Mouse (Mus musculus) E14TG2a.4 (cell line): ENCODE data around the gene Tiam1.

Experiments
- H3K27me3 ChIP-seq: 2 replicates; pipeline ENCODE4 v1.6.1; 2014; ENCODE audit warnings: low read length, control low read depth; ENCODE audit not compliant: insufficient read depth
- H3K36me3 ChIP-seq: 2 replicates; pipeline ENCODE4 v1.6.1; 2014; ENCODE audit warnings: low read length, control low read depth; ENCODE audit not compliant: insufficient read depth
- H3K4me1 ChIP-seq: replicated peaks from 2 replicates; pipeline ENCODE4 v1.6.1; 2014; ENCODE audit warnings: low read depth, low read length, control low read depth
- H3K4me3 ChIP-seq: replicated peaks from 2 replicates; pipeline ENCODE4 v1.5.1; 2014; ENCODE audit warnings: mild to moderate bottlenecking, low read length
- H3K9me3 ChIP-seq: 2 replicates; pipeline ENCODE4 v1.6.1; 2014; ENCODE audit warnings: low read length, control low read depth
- CTCF ChIP-seq: conservative IDR thresholded peaks from 2 replicates; pipeline ENCODE4 v1.5.1; 2014; ENCODE audit warnings: low read length
- NANOG ChIP-seq: IDR thresholded peaks from 2 replicates; pipeline ENCODE4 v1.6.1; 2014; ENCODE audit warnings: borderline replicate concordance, low read length, mixed read lengths
- POU5F1 ChIP-seq: IDR thresholded peaks from 2 replicates; pipeline ENCODE4 v1.6.1; 2014; ENCODE audit warnings: low read length, borderline replicate concordance

Gene Tiam1

DNA sequence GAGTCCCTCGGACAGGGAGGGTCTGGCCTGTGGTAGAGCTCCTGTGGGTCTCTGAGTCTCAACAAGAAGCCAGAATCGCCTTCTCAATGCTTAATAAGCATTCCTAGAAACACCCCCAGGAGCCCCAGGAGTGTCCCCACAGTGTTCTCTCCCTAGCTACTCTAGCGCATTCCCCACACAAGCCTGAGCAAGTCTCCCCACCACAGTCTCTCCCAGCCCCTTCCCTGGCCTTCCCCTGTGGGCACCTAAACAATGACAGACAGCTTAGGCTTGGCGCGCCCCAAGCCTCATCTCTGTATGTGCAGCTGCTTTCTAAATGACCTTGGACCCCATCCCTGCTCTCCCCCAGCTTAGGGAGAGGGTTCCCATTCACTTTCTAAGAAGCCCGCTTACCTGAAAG is 7.3 kb upstream of the Tiam1 start:
- peak overlapping the region; percentile 51 for H3K4me3 ChIP-seq
- peaks cover 6% of the 10 kb centered on the region; the same call in 1 of the 2 replicates for H3K27me3 ChIP-seq
- no peaks in the 10 kb centered on the region for H3K9me3 ChIP-seq
- H3K36me3 ChIP-seq, result no peaks in the 10 kb centered on the region
- H3K4me1 ChIP-seq, result peaks cover 70% of the 10 kb centered on the region
- TF ChIP-seq CTCF (no peak), POU5F1 (no peak), NANOG (no peak)

DNA sequence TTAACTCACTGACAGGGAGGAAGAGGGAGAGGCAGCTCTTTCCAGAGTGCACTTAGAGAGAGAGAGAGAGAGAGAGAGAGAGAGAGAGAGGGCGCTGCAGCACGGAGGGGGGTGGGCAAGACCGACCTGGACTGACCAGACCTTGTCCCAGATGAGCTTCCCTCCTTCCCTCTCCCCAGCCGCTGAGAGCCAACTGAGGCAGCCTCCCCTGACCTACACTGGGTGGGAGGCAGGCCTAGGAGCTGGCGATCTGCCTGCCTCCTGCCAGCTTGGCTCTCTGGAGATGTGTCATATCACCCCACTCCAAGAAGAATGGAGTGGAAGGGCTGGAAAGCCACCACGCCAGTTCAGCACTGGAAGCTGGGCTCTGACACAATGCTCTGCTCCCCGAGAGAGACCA is 6.6 kb upstream of the Tiam1 start:
- Histone ChIP-seq H3K9me3 (no peaks in the 10 kb centered on the region), H3K4me3 (peak overlapping the region; percentile 51), H3K4me1 (peaks cover 72% of the 10 kb centered on the region), H3K27me3 (peaks cover 6% of the 10 kb centered on the region; the same call in 1 of the 2 replicates), H3K36me3 (0 out of 2 replicates have a peak, but pooled peaks cover 3% of the 10 kb centered on the region)
- TF ChIP-seq NANOG (no peak), CTCF (no peak), POU5F1 (no peak)

DNA sequence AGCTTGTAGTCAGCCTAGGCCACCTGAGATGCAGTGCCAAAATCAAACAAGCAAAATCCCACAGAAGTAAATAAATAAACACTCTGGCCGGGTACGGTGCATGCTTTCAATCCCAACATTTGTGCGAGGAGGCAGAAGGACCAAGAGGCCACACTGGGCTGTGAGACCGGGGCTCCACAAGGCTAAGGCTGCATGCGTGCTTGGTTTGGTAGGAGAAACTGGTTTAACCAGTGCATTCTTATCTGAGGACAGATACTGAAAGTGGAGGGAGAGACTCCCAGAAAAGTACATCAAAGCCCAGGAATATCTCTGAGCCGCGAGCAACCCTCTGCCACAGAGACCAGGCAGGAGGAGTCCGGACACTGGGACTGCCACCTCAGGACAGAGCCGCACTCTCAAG is 5.8 kb upstream of the Tiam1 start:
- Histone ChIP-seq H3K27me3 (0 out of 2 replicates have a peak, but pooled peaks cover 4% of the 10 kb centered on the region), H3K4me3 (0 out of 2 replicates have a peak overlapping the region, but pooled peaks have one; percentile 20), H3K9me3 (no peaks in the 10 kb centered on the region), H3K4me1 (peaks cover 74% of the 10 kb centered on the region), H3K36me3 (0 out of 2 replicates have a peak, but pooled peaks cover 3% of the 10 kb centered on the region)
- TF ChIP-seq POU5F1, result no peak
- TF ChIP-seq CTCF, result no peak
- no peak for TF ChIP-seq NANOG

DNA sequence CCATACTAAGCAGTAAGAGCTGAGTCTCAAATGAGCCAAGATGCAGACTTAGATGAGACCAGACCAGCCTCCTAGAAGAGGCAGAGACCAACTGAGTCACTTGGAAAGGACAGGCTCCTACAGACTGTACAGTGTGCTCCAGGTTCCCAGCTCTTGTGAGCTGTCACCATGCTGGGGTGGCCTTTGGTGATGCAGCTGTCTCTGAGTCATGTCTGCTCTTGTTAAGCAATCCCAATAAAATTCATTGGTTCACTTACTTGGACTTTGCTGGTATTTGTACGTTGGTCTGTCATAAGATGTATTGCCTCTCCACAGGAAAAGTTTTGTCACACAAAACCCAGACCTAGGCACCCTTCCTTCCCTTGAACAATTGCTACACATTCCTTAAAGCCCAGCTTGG is 1.7 kb upstream of the Tiam1 start:
- H3K27me3 ChIP-seq, result peaks cover 26% of the 10 kb centered on the region
- H3K9me3 ChIP-seq, result no peaks in the 10 kb centered on the region
- peak overlapping the region; percentile 89 for H3K4me3 ChIP-seq
- H3K36me3 ChIP-seq, result 0 out of 2 replicates have a peak, but pooled peaks cover 3% of the 10 kb centered on the region
- no peak for TF ChIP-seq NANOG
- no peak for TF ChIP-seq POU5F1
- TF ChIP-seq CTCF, result no peak
- H3K4me1 ChIP-seq, result peaks cover 70% of the 10 kb centered on the region

DNA sequence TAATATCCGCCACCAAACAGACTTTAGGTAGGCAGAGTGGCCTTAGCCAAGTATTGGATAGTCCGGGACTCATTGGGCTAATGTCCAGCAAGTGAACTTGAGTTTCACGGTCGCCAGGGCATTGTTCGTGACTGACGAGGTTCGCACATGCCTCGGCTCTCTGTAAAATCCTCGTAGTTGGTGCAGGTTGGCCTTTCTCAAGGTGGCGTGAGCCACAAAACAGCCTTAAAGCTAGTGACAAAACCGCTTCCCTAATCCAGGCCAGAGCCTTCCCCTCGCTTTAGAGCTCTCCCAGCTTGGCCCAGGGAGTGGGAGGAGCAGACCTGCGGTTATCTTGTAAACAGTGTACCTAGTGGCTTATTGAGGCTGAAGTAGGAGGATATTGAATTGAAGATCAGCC is 972 bp upstream of the Tiam1 start:
- Histone ChIP-seq H3K9me3 (no peaks in the 10 kb centered on the region), H3K36me3 (0 out of 2 replicates have a peak, but pooled peaks cover 3% of the 10 kb centered on the region), H3K27me3 (peaks cover 26% of the 10 kb centered on the region), H3K4me3 (peak overlapping the region; percentile 89), H3K4me1 (peaks cover 71% of the 10 kb centered on the region)
- no peak for TF ChIP-seq NANOG
- TF ChIP-seq POU5F1, result no peak
- TF ChIP-seq CTCF, result no peak

DNA sequence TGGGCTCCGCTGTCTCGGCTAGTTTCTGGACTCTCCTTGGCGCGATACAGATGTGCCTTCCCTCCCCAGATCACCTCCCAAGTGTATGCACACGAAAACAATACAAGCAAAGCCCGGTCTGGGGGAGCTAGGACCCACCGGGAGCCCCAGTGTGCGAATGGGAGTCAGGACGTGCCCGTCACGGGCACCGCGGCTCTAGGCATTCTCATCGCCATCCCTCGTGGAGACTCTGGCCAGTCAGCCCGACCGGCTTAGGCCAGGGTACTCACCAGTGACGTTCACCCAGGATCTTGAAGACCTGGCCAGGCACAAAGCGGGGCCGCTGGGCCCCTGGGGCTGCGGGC is 181 bp downstream of the Tiam1 start:
- no peak for TF ChIP-seq POU5F1
- TF ChIP-seq CTCF, result no peak
- no peak for TF ChIP-seq NANOG
- peaks cover 72% of the 10 kb centered on the region for H3K4me1 ChIP-seq
- H3K9me3 ChIP-seq, result no peaks in the 10 kb centered on the region
- H3K27me3 ChIP-seq, result peaks cover 26% of the 10 kb centered on the region
- H3K36me3 ChIP-seq, result 0 out of 2 replicates have a peak, but pooled peaks cover 3% of the 10 kb centered on the region
- peak overlapping the region; percentile 89 for H3K4me3 ChIP-seq

DNA sequence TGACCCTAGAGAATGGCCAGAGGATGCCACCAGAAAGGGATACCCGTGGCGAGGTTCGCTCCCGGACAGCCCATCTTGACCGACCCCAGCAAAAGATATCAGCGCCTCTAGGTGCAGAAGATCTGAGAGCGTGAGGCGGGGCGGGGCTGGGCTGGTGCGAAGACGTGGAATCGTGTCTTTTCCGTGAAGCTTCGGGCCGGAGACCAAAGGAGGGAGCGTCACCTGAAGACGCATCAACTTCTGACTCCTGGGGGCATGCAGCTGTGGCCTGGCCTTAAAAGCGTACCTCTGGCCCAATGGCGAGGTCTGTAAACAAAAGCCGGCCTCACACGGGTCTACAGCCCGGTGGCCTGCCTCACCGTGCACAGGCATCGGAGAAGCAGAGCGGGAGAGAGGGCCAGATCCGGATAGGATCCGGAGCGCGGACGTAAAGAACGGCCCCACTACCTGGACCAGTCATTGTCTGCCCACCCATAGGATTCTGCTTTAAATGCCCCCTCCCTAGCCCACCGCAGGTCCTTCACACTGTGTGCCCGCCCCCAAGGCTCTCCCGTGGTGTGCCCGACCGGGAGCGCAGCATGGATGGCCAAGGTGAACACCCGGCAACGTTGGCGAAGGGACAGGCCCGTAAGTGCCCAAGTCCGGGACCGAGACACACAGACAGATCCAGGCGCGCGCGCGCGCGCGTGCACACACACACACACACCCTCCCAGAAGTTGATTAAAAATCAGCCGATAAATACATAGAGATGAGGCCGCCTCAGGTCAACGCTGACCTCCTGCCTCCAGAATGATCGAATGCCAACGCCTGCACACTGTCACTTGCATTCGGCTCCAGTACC is 774 bp downstream of the Tiam1 start:
- Histone ChIP-seq H3K9me3 (no peaks in the 10 kb centered on the region), H3K36me3 (0 out of 2 replicates have a peak, but pooled peaks cover 3% of the 10 kb centered on the region), H3K4me3 (peak overlapping the region; percentile 89), H3K4me1 (peaks cover 74% of the 10 kb centered on the region), H3K27me3 (peaks cover 26% of the 10 kb centered on the region)
- no peak for TF ChIP-seq NANOG

DNA sequence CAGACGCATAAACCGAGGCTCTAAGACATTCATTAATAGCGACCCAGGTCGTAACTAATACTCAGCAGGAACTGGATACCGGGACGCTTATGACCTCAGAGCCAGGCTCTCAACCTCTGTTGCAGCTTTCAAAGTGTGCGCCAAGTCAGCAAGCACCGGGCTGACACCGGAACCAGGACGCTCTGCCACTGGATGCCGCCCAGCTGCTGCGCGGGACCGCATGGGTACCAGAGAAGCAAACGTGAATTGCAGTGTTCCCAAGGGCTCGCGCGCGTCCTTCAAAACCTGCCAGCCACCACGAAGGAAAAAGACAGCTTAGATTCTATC is 1.4 kb downstream of the Tiam1 start:
- Histone ChIP-seq H3K4me3 (peak overlapping the region; percentile 89), H3K27me3 (peaks cover 26% of the 10 kb centered on the region)

DNA sequence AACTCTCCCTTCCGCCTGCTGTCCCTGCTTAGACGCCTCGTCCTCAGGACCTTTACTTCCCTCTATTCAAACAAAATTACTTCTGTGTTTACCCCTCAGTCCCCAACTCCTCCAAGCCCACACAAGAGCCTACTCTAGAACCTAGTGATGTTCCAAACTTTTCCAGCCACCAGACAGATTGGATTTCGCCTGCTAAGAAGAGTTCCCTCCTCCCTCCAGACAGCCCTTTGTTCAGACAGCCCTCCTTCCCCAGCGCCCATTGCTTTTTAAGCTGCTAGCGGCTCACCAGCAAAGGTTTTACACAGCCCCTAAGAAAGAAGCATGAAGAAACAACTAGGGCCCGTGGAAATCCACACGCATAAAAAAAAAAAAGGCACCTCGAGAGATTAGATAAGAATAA is 2.0 kb downstream of the Tiam1 start:
- no peak for TF ChIP-seq POU5F1
- TF ChIP-seq CTCF, result no peak
- no peak for TF ChIP-seq NANOG
- peaks cover 78% of the 10 kb centered on the region for H3K4me1 ChIP-seq
- H3K9me3 ChIP-seq, result no peaks in the 10 kb centered on the region
- H3K27me3 ChIP-seq, result peaks cover 26% of the 10 kb centered on the region
- no peak overlapping the region for H3K4me3 ChIP-seq
- H3K36me3 ChIP-seq, result 0 out of 2 replicates have a peak, but pooled peaks cover 3% of the 10 kb centered on the region

More for the DNA sequence above, 1.4 kb downstream of the Tiam1 start:
- Histone ChIP-seq H3K9me3 (no peaks in the 10 kb centered on the region), H3K36me3 (0 out of 2 replicates have a peak, but pooled peaks cover 3% of the 10 kb centered on the region), H3K4me1 (peaks cover 79% of the 10 kb centered on the region)
- TF ChIP-seq POU5F1 (no peak), NANOG (no peak), CTCF (no peak)
